Mouse (Mus musculus) forebrain, embryonic 16.5 days (tissue): ENCODE measurements around the gene Tspan17. TPM values are rescaled to one million over a fixed set of nuclear protein-coding genes. Genes with fewer than 3 reads are reported as not detected.
A peak's percentile ranks its signal among the peaks of the same experiment; 100 is the strongest.

Source experiments
- ATAC-seq: fragments of 200-750 bp; cut with Nextera tagmentation; 2 replicates; pipeline ENCODE4 v1.8.0; 2017; ENCODE audit warnings: mild to moderate bottlenecking, moderate library complexity
- H3K27ac ChIP-seq: fragments of 300-500 bp; sonication (generic); 2 replicates; pipeline ENCODE4 v1.5.1; 2014; ENCODE audit warnings: low read length, control low read depth
- H3K27me3 ChIP-seq: fragments of 300-500 bp; sonication (generic); replicated peaks from 2 replicates; pipeline ENCODE4 v1.6.1; 2014; ENCODE audit warnings: low read length; ENCODE audit not compliant: control insufficient read depth, insufficient read depth
- H3K36me3 ChIP-seq: fragments of 300-500 bp; sonication (generic); 2 replicates; pipeline ENCODE4 v1.6.1; 2014; ENCODE audit not compliant: control insufficient read depth, insufficient read depth
- H3K4me1 ChIP-seq: fragments of 300-500 bp; sonication (generic); replicated peaks from 2 replicates; pipeline ENCODE4 v1.6.1; 2014; ENCODE audit warnings: low read length; ENCODE audit not compliant: control insufficient read depth, insufficient read depth
- H3K4me2 ChIP-seq: fragments of 300-500 bp; sonication (generic); 2 replicates; pipeline ENCODE4 v1.6.1; 2014; ENCODE audit warnings: mild to moderate bottlenecking, low read length, control low read depth
- H3K4me3 ChIP-seq: fragments of 300-500 bp; sonication (generic); replicated peaks from 2 replicates; pipeline ENCODE4 v1.5.1; 2014; ENCODE audit warnings: mild to moderate bottlenecking, low read length, control low read depth
- H3K9ac ChIP-seq: fragments of 300-500 bp; sonication (generic); replicated peaks from 2 replicates; pipeline ENCODE4 v1.6.1; 2014; ENCODE audit warnings: low read depth, low read length, control low read depth
- H3K9me3 ChIP-seq: fragments of 300-500 bp; sonication (generic); 2 replicates; pipeline ENCODE4 v1.6.1; 2016; ENCODE audit warnings: low read length; ENCODE audit not compliant: control insufficient read depth
- WGBS: fragments of 180-500 bp; shearing (Covaris S2); extraction: QIAGEN DNeasy Blood & Tissue Kit; methylation state at CpG from one replicate; pipeline ENCODE4 v1.1.7; 2014; 5-methylcytosine and 5-hydroxymethylcytosine counted together
- polyA plus RNA-seq: library from polyadenylated mRNA; unstranded; fragments of >200 nt; fragmentation: Nextera tagmentation; extraction: Ambion mirVana; gene quantifications from 2 replicates; pipeline ENCODE4 v1.2.1, GENCODE M21; 2015

Tspan17 gene
- polyA plus RNA-seq, 1 experiment from 2014 or later, result 29.7 TPM

GRCm38 (mm10) chr13:54759496-54759895 is 29.7 kb upstream of the Tspan17 start:
- Histone ChIP-seq H3K4me2 (peak overlapping the region; percentile 76), H3K4me3 (no peak overlapping the region), H3K4me1 (peaks cover 54% of the 10 kb centered on the region), H3K36me3 (no peaks in the 10 kb centered on the region), H3K27ac (no peak overlapping the region), H3K9ac (peak overlapping the region; percentile 67; the same call in 1 of the 2 replicates), H3K27me3 (peaks cover 17% of the 10 kb centered on the region), H3K9me3 (no peaks in the 10 kb centered on the region)
- 16% methylated on average over 6 of the region's 7 CpGs for WGBS
- ATAC-seq, result no peak

DNA sequence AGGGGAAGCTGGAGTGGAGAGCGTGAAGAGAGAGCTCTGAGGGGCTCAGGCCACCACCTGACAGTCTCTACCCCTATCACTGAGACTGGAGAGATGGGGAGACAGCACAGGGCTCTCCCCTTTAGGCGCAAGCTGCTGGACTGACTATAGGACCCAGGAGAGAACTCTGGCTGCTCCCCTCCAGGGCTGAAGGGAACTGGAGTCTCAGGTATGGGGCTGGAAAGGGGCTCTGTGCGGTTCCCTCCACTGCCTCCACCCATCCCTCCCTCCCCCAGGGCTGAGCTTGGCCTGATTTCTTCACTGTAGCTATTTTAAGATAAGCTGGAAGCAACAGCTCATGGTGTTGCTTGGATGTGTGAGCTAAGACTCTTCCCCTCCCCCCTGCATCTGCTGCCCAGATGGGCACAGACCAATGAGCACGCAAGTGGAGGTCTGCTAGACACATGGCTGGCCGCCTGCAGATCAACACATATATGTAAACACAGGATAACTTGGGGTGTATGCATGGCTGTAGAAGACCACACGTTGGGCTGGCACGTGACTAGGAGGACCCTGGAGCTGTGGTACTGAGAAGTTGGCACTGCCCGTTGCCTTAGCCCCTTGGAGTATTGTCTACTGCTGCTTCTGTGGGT is 28.9 kb upstream of the Tspan17 start:
- Histone ChIP-seq H3K4me2 (no peak overlapping the region), H3K27ac (peak overlapping the region; percentile 14; the same call in 1 of the 2 replicates), H3K4me3 (no peak overlapping the region), H3K4me1 (peaks cover 54% of the 10 kb centered on the region), H3K9me3 (no peaks in the 10 kb centered on the region), H3K9ac (no peak overlapping the region), H3K36me3 (no peaks in the 10 kb centered on the region), H3K27me3 (peaks cover 24% of the 10 kb centered on the region)
- WGBS, result 51% methylated on average over 8 of the region's 8 CpGs
- no peak for ATAC-seq

DNA sequence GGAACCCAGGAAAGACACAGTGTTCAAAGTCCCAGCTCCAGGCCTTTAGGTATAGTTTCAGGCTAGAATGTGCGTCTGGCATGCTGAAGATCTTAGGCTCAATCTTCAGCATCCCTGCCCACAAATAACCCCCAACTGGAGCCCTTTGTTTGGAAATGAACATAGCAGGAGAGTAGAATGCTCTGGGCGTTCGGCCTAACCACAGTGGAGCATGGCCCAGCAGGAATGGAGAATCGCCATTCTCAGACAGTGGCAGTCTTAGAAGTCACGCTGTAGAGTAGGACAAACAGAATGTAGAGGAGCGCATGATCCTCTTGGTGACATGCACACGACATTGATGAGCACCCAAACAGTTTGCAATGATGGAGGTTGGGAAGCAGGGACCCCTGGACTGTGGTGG is 28.3 kb upstream of the Tspan17 start:
- no peaks in the 10 kb centered on the region for H3K36me3 ChIP-seq
- H3K4me1 ChIP-seq, result peaks cover 54% of the 10 kb centered on the region
- no peak overlapping the region for H3K27ac ChIP-seq
- H3K4me3 ChIP-seq, result no peak overlapping the region
- no peak for ATAC-seq
- no peaks in the 10 kb centered on the region for H3K9me3 ChIP-seq
- H3K27me3 ChIP-seq, result peaks cover 24% of the 10 kb centered on the region
- no peak overlapping the region for H3K4me2 ChIP-seq
- WGBS, result 67% methylated on average over 7 of the region's 7 CpGs
- H3K9ac ChIP-seq, result no peak overlapping the region

GRCm38 (mm10) chr13:54765281-54766191 is 23.6 kb upstream of the Tspan17 start:
- Histone ChIP-seq H3K4me2 (peak overlapping the region; percentile 71), H3K36me3 (no peaks in the 10 kb centered on the region), H3K9me3 (no peaks in the 10 kb centered on the region), H3K9ac (peak overlapping the region; percentile 66), H3K4me1 (peaks cover 24% of the 10 kb centered on the region), H3K27ac (no peak overlapping the region), H3K27me3 (peaks cover 21% of the 10 kb centered on the region), H3K4me3 (peak overlapping the region; percentile 52)
- WGBS, result 4% methylated on average over 44 of the region's 44 CpGs
- peak; percentile 51 for ATAC-seq

DNA sequence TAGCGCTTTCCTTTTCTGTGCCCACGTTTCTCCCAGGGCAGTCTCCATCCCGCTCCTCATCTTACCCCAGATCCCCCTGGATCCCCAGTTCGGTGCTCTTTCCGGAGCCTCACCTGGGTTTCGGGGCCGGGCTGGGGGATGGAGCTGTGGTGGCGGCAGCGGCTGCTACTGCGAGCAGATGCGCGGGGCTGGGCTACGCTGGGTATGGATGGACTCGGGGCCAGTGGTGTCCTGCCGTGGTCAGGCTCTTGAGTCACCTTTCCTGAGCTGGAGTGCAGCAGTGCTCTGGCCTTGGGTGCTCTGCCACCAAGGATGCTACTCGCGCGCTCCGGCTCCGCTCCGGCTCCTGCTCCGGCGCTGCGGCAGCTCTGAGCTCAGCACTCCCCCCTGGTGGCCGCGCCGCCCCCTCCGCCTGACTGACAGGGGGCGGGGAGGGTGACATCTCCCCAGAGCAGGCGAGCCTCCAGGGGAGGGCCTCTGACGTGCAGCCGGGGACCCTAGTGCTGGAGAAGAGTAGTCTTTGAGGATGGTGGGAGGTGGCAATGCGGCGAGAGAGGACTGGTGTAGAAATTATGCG is 22.9 kb upstream of the Tspan17 start, which contains the start of gene Sncb:
Sncb (minus strand) TSS at position 404 of the 577 bp plus-strand sequence.
- Histone ChIP-seq H3K4me1 (peaks cover 20% of the 10 kb centered on the region), H3K9me3 (no peaks in the 10 kb centered on the region), H3K27ac (no peak within 1 kb of the TSS), H3K4me2 (peak within 1 kb of the TSS; percentile 71), H3K9ac (peak within 1 kb of the TSS; percentile 66), H3K27me3 (peaks cover 21% of the 10 kb centered on the region), H3K36me3 (no peaks in the 10 kb centered on the region), H3K4me3 (peak within 1 kb of the TSS; percentile 52)
- under 1% methylated on average over 35 of the region's 35 CpGs for WGBS
- ATAC-seq, result peak; percentile 92

DNA sequence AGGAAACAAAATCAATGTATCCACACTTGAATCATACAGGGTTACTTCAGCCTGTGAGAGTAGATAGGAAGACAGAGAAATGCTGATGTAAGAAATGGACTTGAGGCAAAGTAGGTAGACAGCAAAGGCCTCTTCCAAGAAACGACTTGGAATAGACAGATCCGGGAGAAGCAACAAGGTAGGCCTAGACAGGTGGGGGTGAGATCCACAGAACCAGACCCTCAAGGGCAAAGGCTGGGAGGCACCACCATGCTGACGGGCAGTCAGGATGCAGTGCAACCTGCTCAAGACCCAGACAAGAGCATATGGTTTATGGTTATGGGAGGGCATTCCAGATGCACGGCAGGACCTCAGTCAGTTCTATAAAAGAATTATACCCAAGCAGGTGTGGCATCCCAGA is 22.2 kb upstream of the Tspan17 start:
- Histone ChIP-seq H3K36me3 (no peaks in the 10 kb centered on the region), H3K9me3 (no peaks in the 10 kb centered on the region), H3K9ac (no peak overlapping the region), H3K4me2 (no peak overlapping the region), H3K4me3 (no peak overlapping the region), H3K27me3 (peaks cover 21% of the 10 kb centered on the region), H3K27ac (no peak overlapping the region), H3K4me1 (peaks cover 20% of the 10 kb centered on the region)
- 72% methylated on average over 4 of the region's 4 CpGs for WGBS
- no peak for ATAC-seq

DNA sequence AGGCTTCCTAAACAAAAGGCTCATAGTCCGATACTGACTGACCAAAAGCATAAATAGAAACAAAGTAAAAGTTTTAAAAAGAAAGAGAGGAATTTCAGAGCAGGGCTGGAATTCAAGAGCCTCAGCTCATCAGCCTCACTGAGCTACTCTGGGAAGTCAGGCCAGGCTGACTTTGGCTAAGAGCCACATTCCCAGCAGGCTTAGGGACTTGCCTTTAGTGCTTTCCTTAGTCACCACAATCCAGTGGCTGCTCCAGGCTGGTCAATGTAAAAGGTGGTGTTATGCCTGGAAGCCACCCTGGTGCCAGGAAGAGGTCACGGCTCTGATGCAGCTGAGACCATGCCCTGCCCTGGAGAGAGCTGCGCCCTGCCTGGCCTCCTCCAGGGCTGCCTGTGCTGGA is 8.6 kb upstream of the Tspan17 start:
- H3K27ac ChIP-seq, result no peak overlapping the region
- peaks cover 4% of the 10 kb centered on the region; the same call in 1 of the 2 replicates for H3K4me1 ChIP-seq
- no peak overlapping the region for H3K4me2 ChIP-seq
- H3K36me3 ChIP-seq, result no peaks in the 10 kb centered on the region
- H3K9me3 ChIP-seq, result no peaks in the 10 kb centered on the region
- 56% methylated on average over 3 of the region's 3 CpGs for WGBS
- ATAC-seq, result no peak
- no peak overlapping the region for H3K9ac ChIP-seq
- H3K27me3 ChIP-seq, result no peaks in the 10 kb centered on the region
- no peak overlapping the region for H3K4me3 ChIP-seq

GRCm38 (mm10) chr13:54781086-54781485 is 8.1 kb upstream of the Tspan17 start:
- no peak for ATAC-seq
- no peak overlapping the region for H3K27ac ChIP-seq

GRCm38 (mm10) chr13:54783235-54783634 is 5.9 kb upstream of the Tspan17 start:
- H3K4me1 ChIP-seq, result peaks cover 4% of the 10 kb centered on the region; the same call in 1 of the 2 replicates
- H3K27me3 ChIP-seq, result no peaks in the 10 kb centered on the region
- H3K4me3 ChIP-seq, result no peak overlapping the region
- no peak overlapping the region for H3K27ac ChIP-seq
- H3K4me2 ChIP-seq, result no peak overlapping the region
- 39% methylated on average over 2 of the region's 2 CpGs for WGBS
- H3K9me3 ChIP-seq, result no peaks in the 10 kb centered on the region
- no peaks in the 10 kb centered on the region for H3K36me3 ChIP-seq
- ATAC-seq, result no peak
- H3K9ac ChIP-seq, result no peak overlapping the region

More at GRCm38 (mm10) chr13:54781086-54781485, 8.1 kb upstream of the Tspan17 start:
- Histone ChIP-seq H3K4me2 (no peak overlapping the region), H3K9me3 (no peaks in the 10 kb centered on the region), H3K27me3 (no peaks in the 10 kb centered on the region), H3K9ac (no peak overlapping the region), H3K36me3 (no peaks in the 10 kb centered on the region), H3K4me3 (no peak overlapping the region), H3K4me1 (peaks cover 4% of the 10 kb centered on the region; the same call in 1 of the 2 replicates)
- 83% methylated on average over 3 of the region's 3 CpGs for WGBS
